Mouse (Mus musculus) limb, embryonic 13.5 days (tissue): ENCODE data around the gene Mfap2. TPM values are rescaled to one million over a fixed set of nuclear protein-coding genes. Genes with fewer than 3 reads are reported as not detected.

Source experiments
- ATAC-seq: fragments of 200-750 bp; cut with Nextera tagmentation; 2 replicates; pipeline ENCODE4 v1.8.0; 2017; ENCODE audit warnings: low read depth, moderate number of reproducible peaks, moderate TSS enrichment; ENCODE audit not compliant: low FRiP score
- H3K27ac ChIP-seq: fragments of 300-500 bp; sonication (generic); 2 replicates; pipeline ENCODE4 v1.5.1; 2015; ENCODE audit warnings: inconsistent platforms, mild to moderate bottlenecking, moderate library complexity
- H3K27me3 ChIP-seq: fragments of 300-500 bp; sonication (generic); 2 replicates; pipeline ENCODE4 v1.6.1; 2015; ENCODE audit warnings: mild to moderate bottlenecking, inconsistent platforms
- H3K36me3 ChIP-seq: fragments of 300-500 bp; sonication (generic); 2 replicates; pipeline ENCODE4 v1.6.1; 2015; ENCODE audit warnings: inconsistent platforms, mild to moderate bottlenecking, moderate library complexity
- H3K4me1 ChIP-seq: fragments of 300-500 bp; sonication (generic); 2 replicates; pipeline ENCODE4 v1.6.1; 2015; ENCODE audit warnings: inconsistent platforms
- H3K4me2 ChIP-seq: fragments of 300-500 bp; sonication (generic); replicated peaks from 2 replicates; pipeline ENCODE4 v1.6.1; 2015; ENCODE audit warnings: inconsistent platforms, mild to moderate bottlenecking, moderate library complexity
- H3K4me3 ChIP-seq: fragments of 300-500 bp; sonication (generic); 2 replicates; pipeline ENCODE4 v1.5.1; 2015; ENCODE audit warnings: moderate library complexity, mild to moderate bottlenecking, inconsistent platforms
- H3K9ac ChIP-seq: fragments of 300-500 bp; sonication (generic); 2 replicates; pipeline ENCODE4 v1.6.1; 2015; ENCODE audit warnings: mild to moderate bottlenecking, inconsistent platforms
- H3K9me3 ChIP-seq: fragments of 300-500 bp; sonication (generic); 2 replicates; pipeline ENCODE4 v1.6.1; 2016; ENCODE audit warnings: inconsistent platforms
- WGBS: fragments of 180-500 bp; shearing (Covaris S2); methylation state at CpG from one replicate; pipeline ENCODE4 v1.1.7; 2015; 5-methylcytosine and 5-hydroxymethylcytosine counted together
- polyA plus RNA-seq: library from polyadenylated mRNA; unstranded; fragments of >200 nt; fragmentation: Nextera tagmentation; extraction: Ambion mirVana; gene quantifications from 2 replicates; pipeline ENCODE4 v1.2.1, GENCODE M21; 2015

The Mfap2 gene
- polyA plus RNA-seq, 1 experiment from 2014 or later: 757 TPM

- H3K4me3 ChIP-seq: no peak overlapping the region
- no peak overlapping the region for H3K9ac ChIP-seq
- no peak for ATAC-seq
- H3K4me2 ChIP-seq: no peak overlapping the region
- no peaks in the 10 kb centered on the region for H3K9me3 ChIP-seq
- no peak overlapping the region for H3K27ac ChIP-seq
- H3K4me1 ChIP-seq: peaks cover 19% of the 10 kb centered on the region
- H3K36me3 ChIP-seq: peaks cover 61% of the 10 kb centered on the region
- no peaks in the 10 kb centered on the region for H3K27me3 ChIP-seq
- WGBS: 86% methylated on average over 20 of the region's 20 CpGs
Observed at GRCm38 (mm10) chr4:140992215-140992614, 18.0 kb upstream of the Mfap2 start.

- no peak overlapping the region for H3K4me3 ChIP-seq
- WGBS: 90% methylated on average over 8 of the region's 8 CpGs
- no peak for ATAC-seq
Observed at GRCm38 (mm10) chr4:140993846-140994245, 16.4 kb upstream of the Mfap2 start.

DNA sequence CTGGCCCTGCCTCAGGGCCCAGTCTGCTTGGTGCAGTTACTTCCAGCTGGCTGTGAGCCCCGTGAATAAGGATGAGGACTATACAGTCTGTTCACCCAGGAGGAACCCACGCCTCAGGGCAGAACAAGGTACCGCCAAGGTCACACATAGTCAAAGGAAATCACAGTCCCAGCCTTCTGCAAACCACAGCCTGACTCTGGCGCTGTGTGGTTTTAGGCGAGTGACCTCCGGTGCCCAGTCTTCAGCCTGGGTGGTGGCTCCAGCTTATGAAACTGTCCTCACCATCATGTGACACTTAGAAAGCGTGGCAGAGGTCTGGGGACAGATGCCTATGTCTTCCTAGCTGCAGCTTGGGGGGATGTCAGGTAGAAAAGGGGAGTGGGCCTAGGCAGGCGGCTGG lies 14.4 kb upstream of the Mfap2 start:
- no peak overlapping the region for H3K4me3 ChIP-seq
- no peak overlapping the region for H3K9ac ChIP-seq
- peaks cover 91% of the 10 kb centered on the region for H3K36me3 ChIP-seq
- H3K27me3 ChIP-seq: no peaks in the 10 kb centered on the region
- no peak overlapping the region for H3K4me2 ChIP-seq
- H3K4me1 ChIP-seq: no peaks in the 10 kb centered on the region
- WGBS: 85% methylated on average over 8 of the region's 8 CpGs
- H3K27ac ChIP-seq: no peak overlapping the region
- no peaks in the 10 kb centered on the region for H3K9me3 ChIP-seq
- no peak for ATAC-seq

More at GRCm38 (mm10) chr4:140993846-140994245, 16.4 kb upstream of the Mfap2 start:
- Histone ChIP-seq H3K4me1 (peaks cover 2% of the 10 kb centered on the region), H3K27ac (no peak overlapping the region), H3K9me3 (no peaks in the 10 kb centered on the region), H3K4me2 (no peak overlapping the region), H3K27me3 (no peaks in the 10 kb centered on the region), H3K9ac (no peak overlapping the region), H3K36me3 (peaks cover 76% of the 10 kb centered on the region)

- H3K9me3 ChIP-seq: no peaks in the 10 kb centered on the region
- H3K4me3 ChIP-seq: no peak overlapping the region
- peaks cover 98% of the 10 kb centered on the region for H3K36me3 ChIP-seq
- no peaks in the 10 kb centered on the region for H3K27me3 ChIP-seq
- no peaks in the 10 kb centered on the region for H3K4me1 ChIP-seq
- no peak for ATAC-seq
- H3K27ac ChIP-seq: no peak overlapping the region
- no peak overlapping the region for H3K4me2 ChIP-seq
- H3K9ac ChIP-seq: no peak overlapping the region
- WGBS: 95% methylated on average over 9 of the region's 9 CpGs
Observed at GRCm38 (mm10) chr4:140996812-140997211, 13.4 kb upstream of the Mfap2 start.

GRCm38 (mm10) chr4:141005983-141006382 lies 4.2 kb upstream of the Mfap2 start:
- peaks cover 8% of the 10 kb centered on the region; the same call in 1 of the 2 replicates for H3K4me1 ChIP-seq
- H3K4me2 ChIP-seq: no peak overlapping the region
- WGBS: 89% methylated on average over 13 of the region's 13 CpGs
- H3K27ac ChIP-seq: no peak overlapping the region
- no peaks in the 10 kb centered on the region for H3K27me3 ChIP-seq
- no peak overlapping the region for H3K9ac ChIP-seq
- H3K9me3 ChIP-seq: no peaks in the 10 kb centered on the region
- no peak for ATAC-seq
- no peak overlapping the region for H3K4me3 ChIP-seq
- H3K36me3 ChIP-seq: peaks cover 73% of the 10 kb centered on the region

GRCm38 (mm10) chr4:141008028-141008427 lies 2.2 kb upstream of the Mfap2 start:
- Histone ChIP-seq H3K27me3 (no peaks in the 10 kb centered on the region), H3K4me1 (peaks cover 26% of the 10 kb centered on the region), H3K4me2 (no peak overlapping the region), H3K9ac (no peak overlapping the region), H3K4me3 (no peak overlapping the region), H3K9me3 (no peaks in the 10 kb centered on the region), H3K27ac (no peak overlapping the region), H3K36me3 (peaks cover 59% of the 10 kb centered on the region)
- ATAC-seq: no peak
- 88% methylated on average over 8 of the region's 8 CpGs for WGBS

DNA sequence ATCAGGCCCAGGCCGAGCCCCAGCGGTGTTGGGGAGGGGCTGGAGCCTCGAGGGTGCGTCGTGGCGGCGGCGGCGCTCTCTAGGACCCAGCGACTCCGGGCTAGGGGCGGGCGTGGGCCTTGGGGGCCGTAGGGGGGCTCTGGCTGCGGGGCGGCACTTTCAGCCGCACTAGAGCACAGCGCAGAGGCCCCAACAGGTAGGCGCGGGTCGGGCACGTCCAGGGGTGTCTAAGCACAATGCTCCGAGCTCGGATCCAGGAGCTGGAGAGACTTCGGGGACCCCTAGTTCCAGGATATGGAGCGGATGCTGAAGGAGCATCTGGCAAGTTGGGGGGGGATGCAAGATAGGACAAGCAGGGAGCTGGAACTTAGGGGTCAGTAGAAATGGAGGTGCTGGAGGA lies 308 bp downstream of the Mfap2 start:
- WGBS: under 1% methylated on average over 26 of the region's 26 CpGs
- Histone ChIP-seq H3K36me3 (peaks cover 59% of the 10 kb centered on the region), H3K4me1 (peaks cover 46% of the 10 kb centered on the region)

GRCm38 (mm10) chr4:141010941-141011429 lies 767 bp downstream of the Mfap2 start:
- Histone ChIP-seq H3K36me3 (peaks cover 59% of the 10 kb centered on the region), H3K9me3 (no peaks in the 10 kb centered on the region), H3K4me1 (peaks cover 50% of the 10 kb centered on the region), H3K9ac (peak overlapping the region; percentile 88), H3K27me3 (no peaks in the 10 kb centered on the region), H3K27ac (peak overlapping the region; percentile 93), H3K4me3 (peak overlapping the region; percentile 82), H3K4me2 (peak overlapping the region; percentile 92)
- WGBS: under 1% methylated on average over 17 of the region's 17 CpGs
- peak; percentile 64 for ATAC-seq

More for the DNA sequence above, 308 bp downstream of the Mfap2 start:
- Histone ChIP-seq H3K27ac (peak overlapping the region; percentile 93), H3K27me3 (no peaks in the 10 kb centered on the region), H3K4me2 (peak overlapping the region; percentile 92), H3K9me3 (no peaks in the 10 kb centered on the region), H3K9ac (peak overlapping the region; percentile 88), H3K4me3 (peak overlapping the region; percentile 82)
- peak; percentile 87 for ATAC-seq

- 21% methylated on average over 14 of the region's 14 CpGs for WGBS
- peak; percentile 3; the same call in 1 of the 2 replicates for ATAC-seq
- H3K9ac ChIP-seq: peak overlapping the region; percentile 88
- peaks cover 59% of the 10 kb centered on the region for H3K36me3 ChIP-seq
- peaks cover 56% of the 10 kb centered on the region for H3K4me1 ChIP-seq
- H3K27ac ChIP-seq: peak overlapping the region; percentile 93
- no peaks in the 10 kb centered on the region for H3K27me3 ChIP-seq
- H3K4me2 ChIP-seq: peak overlapping the region; percentile 92
- H3K4me3 ChIP-seq: peak overlapping the region; percentile 82
- no peaks in the 10 kb centered on the region for H3K9me3 ChIP-seq
Observed at GRCm38 (mm10) chr4:141011556-141012328, 1.5 kb downstream of the Mfap2 start.

GRCm38 (mm10) chr4:141012558-141012957 lies 2.3 kb downstream of the Mfap2 start:
- H3K27ac ChIP-seq: peak overlapping the region; percentile 93
- WGBS: 70% methylated on average over 10 of the region's 10 CpGs
- H3K36me3 ChIP-seq: peaks cover 62% of the 10 kb centered on the region
- peak overlapping the region; percentile 88 for H3K9ac ChIP-seq
- peaks cover 64% of the 10 kb centered on the region for H3K4me1 ChIP-seq
- peak overlapping the region; percentile 82 for H3K4me3 ChIP-seq
- H3K27me3 ChIP-seq: no peaks in the 10 kb centered on the region
- H3K9me3 ChIP-seq: no peaks in the 10 kb centered on the region
- H3K4me2 ChIP-seq: peak overlapping the region; percentile 92
- no peak for ATAC-seq

DNA sequence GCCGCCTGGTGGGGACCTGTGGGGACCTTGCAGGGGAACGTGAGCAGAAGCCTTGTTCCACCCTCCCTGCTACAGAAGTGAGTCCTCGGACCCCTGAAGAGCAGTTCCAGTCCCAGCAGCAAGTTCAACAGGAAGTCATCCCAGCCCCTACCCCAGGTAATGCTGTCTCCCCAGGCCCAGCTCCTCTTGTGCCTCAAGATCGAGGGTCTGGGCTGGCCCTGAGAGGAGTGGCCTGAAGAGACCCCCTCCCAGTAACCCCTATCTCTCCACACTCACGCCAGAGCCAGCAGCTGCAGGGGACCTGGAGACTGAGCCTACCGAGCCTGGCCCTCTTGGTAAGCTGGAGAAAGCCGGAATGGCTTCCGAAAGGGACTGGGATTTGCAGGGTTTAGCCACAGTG lies 3.9 kb downstream of the Mfap2 start:
- no peak for ATAC-seq
- no peak overlapping the region for H3K27ac ChIP-seq
- no peak overlapping the region for H3K4me2 ChIP-seq
- H3K4me3 ChIP-seq: no peak overlapping the region
- no peak overlapping the region for H3K9ac ChIP-seq
- 69% methylated on average over 8 of the region's 8 CpGs for WGBS
- H3K36me3 ChIP-seq: peaks cover 64% of the 10 kb centered on the region
- H3K9me3 ChIP-seq: no peaks in the 10 kb centered on the region
- no peaks in the 10 kb centered on the region for H3K27me3 ChIP-seq
- H3K4me1 ChIP-seq: peaks cover 78% of the 10 kb centered on the region

- ATAC-seq: no peak
- no peak overlapping the region for H3K4me2 ChIP-seq
- H3K4me1 ChIP-seq: peaks cover 82% of the 10 kb centered on the region
- peaks cover 66% of the 10 kb centered on the region for H3K36me3 ChIP-seq
- H3K9me3 ChIP-seq: no peaks in the 10 kb centered on the region
- WGBS: 95% methylated on average over 11 of the region's 11 CpGs
- peak overlapping the region; percentile 48; the same call in 1 of the 2 replicates for H3K27ac ChIP-seq
- H3K4me3 ChIP-seq: no peak overlapping the region
- no peaks in the 10 kb centered on the region for H3K27me3 ChIP-seq
- H3K9ac ChIP-seq: no peak overlapping the region
Observed at GRCm38 (mm10) chr4:141014856-141015255, 4.6 kb downstream of the Mfap2 start.
